ENCODE assay signal across 25 mouse cellular contexts in the genomic region with DNA sequence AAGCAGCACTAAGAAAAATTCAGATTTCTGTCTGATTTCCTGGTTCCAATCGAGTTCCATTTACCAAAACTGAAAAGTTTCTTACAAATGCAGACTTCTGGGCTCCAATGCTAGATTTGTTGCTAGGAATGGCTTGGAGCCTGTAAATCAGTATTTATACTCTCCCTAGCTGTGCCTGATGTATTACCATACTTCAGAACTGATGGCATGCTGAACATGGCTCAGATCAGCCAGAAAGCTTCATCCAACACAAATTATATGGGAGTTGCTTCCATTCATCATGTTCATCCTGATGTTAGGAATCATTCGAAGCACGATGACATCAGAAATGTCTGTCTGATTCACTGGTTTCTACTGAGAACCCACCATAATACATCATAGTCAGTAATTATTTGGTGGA.
A peak's percentile ranks its signal among the peaks of the same experiment; 100 is the strongest.
DNase-seq lines count a peak whose midpoint lies in the region; ATAC-seq lines count a peak whose summit lies in the region.
"Had no signal": no experiment of that assay in that cellular context is flagged by ENCODE, and none has a peak within 500 bp of the region (broad histone marks: within the 10 kb centered on the region; RNA-seq: fewer than 3 reads in every experiment).

No protein-coding gene starts in this region.

- no peaks in the 10 kb centered on the region for H3K36me3 ChIP-seq in intestine, embryonic 15.5 days
- no peaks in the 10 kb centered on the region for H3K36me3 ChIP-seq in intestine, embryonic 16.5 days (ENCODE audit: control insufficient read depth, insufficient read depth, low read length)
- H3K36me3 ChIP-seq in kidney, embryonic 15.5 days = no peaks in the 10 kb centered on the region
- H3K36me3 ChIP-seq in neural tube, embryonic 12.5 days = no peaks in the 10 kb centered on the region
- H3K36me3 ChIP-seq: embryonic facial prominence, embryonic 10.5 days; embryonic facial prominence, embryonic 12.5 days; G1E had no signal

- 0 out of 2 replicates have a peak, but pooled peaks have one; percentile 17 for ATAC-seq in intestine, embryonic 15.5 days
- ATAC-seq in intestine, embryonic 16.5 days = no peak
- 0 out of 2 replicates have a peak, but pooled peaks have one; percentile 52 for ATAC-seq in kidney, embryonic 15.5 days (replicated peaks; ENCODE audit: low FRiP score)
- 0 out of 2 replicates have a peak, but pooled peaks have one; percentile 53 for ATAC-seq in neural tube, embryonic 12.5 days (ENCODE audit: low FRiP score, low read depth)
- ATAC-seq: activated CD4-positive, CD25-positive, alpha-beta regulatory T cell, adult 4 months; CD4-positive, CD25-positive, alpha-beta regulatory T cell, adult 4 months; forebrain, embryonic 13.5 days; Patski had no signal

- no peak overlapping the region for H3K9ac ChIP-seq in intestine, embryonic 15.5 days
- H3K9ac ChIP-seq in intestine, embryonic 16.5 days (ENCODE audit: low read depth, low read length) = no peak overlapping the region
- no peak overlapping the region for H3K9ac ChIP-seq in kidney, embryonic 15.5 days
- H3K9ac ChIP-seq in neural tube, embryonic 12.5 days = no peak overlapping the region
- H3K9ac ChIP-seq: embryonic facial prominence, embryonic 12.5 days; forebrain, embryonic 13.5 days had no signal

- no peak for DNase-seq in kidney, postnatal 36 days
- DNase-seq in neural tube, embryonic 10.5 days (ENCODE audit: extremely low spot score, low spot score) = no peak
- DNase-seq in mesoderm, embryonic 11.5 days (ENCODE audit: low read depth, low spot score) = peak; percentile 24
- no peak for DNase-seq in spleen, postnatal 10 days (ENCODE audit: low spot score in 2 of 2)
- DNase-seq: adrenal gland, adult 8-10 months; adrenal gland, postnatal 14 days; adrenal gland, postnatal 36 days; B cell, adult 2 months; cerebellum, adult 11-12 months; cerebellum, adult 2 months; cerebellum, adult 9-10 months; cerebellum, postnatal 10 days; cerebellum, postnatal 25 days had no signal

- H3K4me2 ChIP-seq in intestine, embryonic 15.5 days (replicated peaks) = no peak overlapping the region
- no peak overlapping the region for H3K4me2 ChIP-seq in intestine, embryonic 16.5 days (ENCODE audit: low read depth, low read length)
- no peak overlapping the region for H3K4me2 ChIP-seq in kidney, embryonic 15.5 days
- no peak overlapping the region for H3K4me2 ChIP-seq in neural tube, embryonic 12.5 days (replicated peaks)
- H3K4me2 ChIP-seq: embryonic facial prominence, embryonic 12.5 days; forebrain, embryonic 13.5 days had no signal

- no peak overlapping the region for H3K27ac ChIP-seq in intestine, embryonic 15.5 days
- H3K27ac ChIP-seq in intestine, embryonic 16.5 days (ENCODE audit: low read length) = no peak overlapping the region
- H3K27ac ChIP-seq in kidney, embryonic 15.5 days = no peak overlapping the region
- no peak overlapping the region for H3K27ac ChIP-seq in neural tube, embryonic 12.5 days
- H3K27ac ChIP-seq: embryonic facial prominence, embryonic 10.5 days; embryonic facial prominence, embryonic 12.5 days; forebrain, embryonic 13.5 days had no signal

- no peaks in the 10 kb centered on the region for H3K27me3 ChIP-seq in intestine, embryonic 15.5 days (replicated peaks)
- H3K27me3 ChIP-seq in intestine, embryonic 16.5 days (replicated peaks; ENCODE audit: control insufficient read depth, insufficient read depth, low read length) = no peaks in the 10 kb centered on the region
- no peaks in the 10 kb centered on the region for H3K27me3 ChIP-seq in kidney, embryonic 15.5 days
- H3K27me3 ChIP-seq in neural tube, embryonic 12.5 days (replicated peaks) = no peaks in the 10 kb centered on the region
- H3K27me3 ChIP-seq: CH12.LX; embryonic facial prominence, embryonic 12.5 days; forebrain, embryonic 13.5 days had no signal

- no peak overlapping the region for H3K4me3 ChIP-seq in intestine, embryonic 15.5 days (replicated peaks)
- no peak overlapping the region for H3K4me3 ChIP-seq in intestine, embryonic 16.5 days (ENCODE audit: low read length)
- no peak overlapping the region for H3K4me3 ChIP-seq in kidney, embryonic 15.5 days (replicated peaks)
- no peak overlapping the region for H3K4me3 ChIP-seq in neural tube, embryonic 12.5 days
- H3K4me3 ChIP-seq: embryonic facial prominence, embryonic 10.5 days; embryonic facial prominence, embryonic 12.5 days; forebrain, embryonic 13.5 days had no signal

- WGBS in intestine, embryonic 15.5 days = 69% methylated on average over 3 of the region's 3 CpGs
- 77% methylated on average over 3 of the region's 3 CpGs for WGBS in intestine, embryonic 16.5 days
- WGBS in kidney, embryonic 15.5 days = 48% methylated on average over 3 of the region's 3 CpGs
- WGBS in neural tube, embryonic 12.5 days = 65% methylated on average over 3 of the region's 3 CpGs

- H3K9me3 ChIP-seq in intestine, embryonic 15.5 days = no peaks in the 10 kb centered on the region
- H3K9me3 ChIP-seq in intestine, embryonic 16.5 days (ENCODE audit: control insufficient read depth, low read length) = no peaks in the 10 kb centered on the region
- H3K9me3 ChIP-seq in kidney, embryonic 15.5 days (replicated peaks) = no peaks in the 10 kb centered on the region
- no peaks in the 10 kb centered on the region for H3K9me3 ChIP-seq in neural tube, embryonic 12.5 days
- H3K9me3 ChIP-seq: embryonic facial prominence, embryonic 10.5 days; embryonic facial prominence, embryonic 12.5 days; forebrain, embryonic 13.5 days; G1E had no signal

- no peaks in the 10 kb centered on the region for H3K4me1 ChIP-seq in intestine, embryonic 15.5 days (replicated peaks)
- H3K4me1 ChIP-seq in intestine, embryonic 16.5 days (ENCODE audit: control insufficient read depth, insufficient read depth, low read length) = 0 out of 2 replicates have a peak, but pooled peaks cover 6% of the 10 kb centered on the region
- H3K4me1 ChIP-seq in kidney, embryonic 15.5 days = peaks cover 6% of the 10 kb centered on the region; the same call in 1 of the 2 replicates
- peaks cover 8% of the 10 kb centered on the region; the same call in 1 of the 2 replicates for H3K4me1 ChIP-seq in neural tube, embryonic 12.5 days
- H3K4me1 ChIP-seq: embryonic facial prominence, embryonic 10.5 days; embryonic facial prominence, embryonic 12.5 days had no signal
